Mouse (Mus musculus): ENCODE data around the gene Vps33b. TPM values are rescaled to one million over a fixed set of nuclear protein-coding genes. Genes with fewer than 3 reads are reported as not detected.

Vps33b gene
- 1 to 10 TPM in 1 of 2 experiments, under 1 TPM in 1; 0.70 to 6.3 TPM for polyA plus RNA-seq (2012; fragmentation: generic; extraction: Trizol)

GRCm38 (mm10) chr7:80268897-80269750 lies at the start of gene Vps33b:
TSS of gene Vps33b (plus strand) at chr7:80269649.

GRCm38 (mm10) chr7:80232489-80233029 lies 36.9 kb upstream of the Vps33b start, which contains the start of the genes Cib1 and Gdpgp1:
TSS of gene Cib1 (minus strand) at chr7:80232813.
TSS of gene Gdpgp1 (plus strand) at chr7:80232865.

GRCm38 (mm10) chr7:80246148-80246721 lies 23.2 kb upstream of the Vps33b start, which contains the start of gene Ttll13:
TSS of gene Ttll13 (plus strand) at chr7:80246376.

GRCm38 (mm10) chr7:80260625-80261371 lies 8.7 kb upstream of the Vps33b start, which contains the start of gene Ngrn:
TSS of gene Ngrn (plus strand) at chr7:80261215.

GRCm38 (mm10) chr7:80294062-80294763 lies 24.8 kb downstream of the Vps33b start, which contains the start of gene Prc1:
TSS of gene Prc1 (plus strand) at chr7:80294450.

GRCm38 (mm10) chr7:80324043-80324815 lies 54.8 kb downstream of the Vps33b start, which contains the start of gene Rccd1:
TSS of gene Rccd1 (minus strand) at chr7:80324454.

GRCm38 (mm10) chr7:80340793-80341192 lies 71.3 kb downstream of the Vps33b start, which contains the start of gene Unc45a:
TSS of gene Unc45a (minus strand) at chr7:80341005.

Other genes with a start within 250 kb of the Vps33b start
- gene Zfp710, start 244.8 kb upstream of the Vps33b start, polyA plus RNA-seq (2012; fragmentation: generic; extraction: Trizol), result 1 to 10 TPM; 2.2 to 8.9 TPM
- gene Idh2, start 154.3 kb upstream of the Vps33b start, polyA plus RNA-seq (2012; fragmentation: generic; extraction: Trizol), result 100 to 1,000 TPM; 125 to 228 TPM
- 10 to 100 TPM in 1 of 2 experiments, 1 to 10 TPM in 1; 3.0 to 16.2 TPM for gene Sema4b, start 82.8 kb upstream of the Vps33b start, polyA plus RNA-seq (2012; fragmentation: generic; extraction: Trizol)
- gene Cib1, start 36.8 kb upstream of the Vps33b start, polyA plus RNA-seq (2012; fragmentation: generic; extraction: Trizol), result 100 to 1,000 TPM in 1 of 2 experiments, 10 to 100 TPM in 1; 74.6 to 126 TPM
- under 1 TPM; 0.25 to 0.87 TPM for gene Gdpgp1, start 36.8 kb upstream of the Vps33b start, polyA plus RNA-seq (2012; fragmentation: generic; extraction: Trizol)
- gene Ttll13, start 23.3 kb upstream of the Vps33b start, polyA plus RNA-seq (2012; fragmentation: generic; extraction: Trizol), result under 1 TPM; 0.02 to 0.85 TPM
- gene Ngrn, start 8.4 kb upstream of the Vps33b start, polyA plus RNA-seq (2012; fragmentation: generic; extraction: Trizol), result 10 to 100 TPM in 1 of 2 experiments, 1 to 10 TPM in 1; 8.6 to 32.7 TPM
- gene Prc1, start 24.8 kb downstream of the Vps33b start, polyA plus RNA-seq (2012; fragmentation: generic; extraction: Trizol), result 10 to 100 TPM in 1 of 2 experiments, 1 to 10 TPM in 1; 4.9 to 55.9 TPM
- 1 to 10 TPM; 1.6 to 3.4 TPM for gene Rccd1, start 54.8 kb downstream of the Vps33b start, polyA plus RNA-seq (2012; fragmentation: generic; extraction: Trizol)
- 10 to 100 TPM; 17.4 to 26.2 TPM for gene Unc45a, start 71.4 kb downstream of the Vps33b start, polyA plus RNA-seq (2012; fragmentation: generic; extraction: Trizol)
- gene Hddc3, start 73.5 kb downstream of the Vps33b start, polyA plus RNA-seq (2012; fragmentation: generic; extraction: Trizol), result 10 to 100 TPM; 14.2 to 69.1 TPM
- 10 to 100 TPM in 1 of 2 experiments, 1 to 10 TPM in 1; 1.4 to 35.0 TPM for gene Man2a2, start 101.7 kb downstream of the Vps33b start, polyA plus RNA-seq (2012; fragmentation: generic; extraction: Trizol)
- 1 to 10 TPM in 1 of 2 experiments, under 1 TPM in 1; 0.11 to 1.1 TPM for gene Fes, start 118.3 kb downstream of the Vps33b start, polyA plus RNA-seq (2012; fragmentation: generic; extraction: Trizol)
- 10 to 100 TPM; 12.8 to 50.9 TPM for gene Furin, start 135.8 kb downstream of the Vps33b start, polyA plus RNA-seq (2012; fragmentation: generic; extraction: Trizol)

All from C3H10T1/2 (cell line).